19 mouse cellular contexts compared by ENCODE assay signal in genomic region chr6:28536464-28536863, GRCm38 (mm10).
DNase-seq lines count a peak whose midpoint lies in the region; ATAC-seq and TF ChIP-seq lines count a peak whose summit lies in the region.
"Had no signal": no experiment of that assay in that cellular context is flagged by ENCODE, and none has a peak within 500 bp of the region (broad histone marks: within the 10 kb centered on the region; RNA-seq: fewer than 3 reads in every experiment).

No protein-coding gene starts in this region.

- no peak for ATAC-seq in forebrain, postnatal 0 days
- no peak for ATAC-seq in forebrain, embryonic 16.5 days
- ATAC-seq: CD4-positive, CD25-positive, alpha-beta regulatory T cell, adult 4 months; forebrain, embryonic 13.5 days had no signal

- 75% methylated on average over 5 of the region's 5 CpGs for WGBS in forebrain, postnatal 0 days
- 83% methylated on average over 5 of the region's 5 CpGs for WGBS in forebrain, embryonic 16.5 days

- H3K9me3 ChIP-seq in forebrain, postnatal 0 days (ENCODE audit: low read length): no peaks in the 10 kb centered on the region
- H3K9me3 ChIP-seq in forebrain, embryonic 16.5 days (ENCODE audit: control insufficient read depth, low read length): no peaks in the 10 kb centered on the region
- H3K9me3 ChIP-seq: forebrain, embryonic 10.5 days; forebrain, embryonic 13.5 days; hindbrain, embryonic 12.5 days; hindbrain, embryonic 15.5 days had no signal

- H3K36me3 ChIP-seq in forebrain, postnatal 0 days (ENCODE audit: insufficient read depth): no peaks in the 10 kb centered on the region; the same call in 1 of the 2 replicates
- H3K36me3 ChIP-seq in forebrain, embryonic 16.5 days (ENCODE audit: control insufficient read depth, insufficient read depth): no peaks in the 10 kb centered on the region

- no peaks in the 10 kb centered on the region for H3K27me3 ChIP-seq in forebrain, postnatal 0 days (ENCODE audit: insufficient read depth, low read length)
- H3K27me3 ChIP-seq in forebrain, embryonic 16.5 days (replicated peaks; ENCODE audit: control insufficient read depth, insufficient read depth, low read length): no peaks in the 10 kb centered on the region
- H3K27me3 ChIP-seq: forebrain, embryonic 13.5 days; hindbrain, embryonic 12.5 days; hindbrain, embryonic 15.5 days had no signal

- 0 out of 2 replicates have a peak, but pooled peaks cover 6% of the 10 kb centered on the region for H3K4me1 ChIP-seq in forebrain, postnatal 0 days (ENCODE audit: insufficient read depth)
- peaks cover 13% of the 10 kb centered on the region for H3K4me1 ChIP-seq in forebrain, embryonic 16.5 days (replicated peaks; ENCODE audit: control insufficient read depth, insufficient read depth, low read length)
- H3K4me1 ChIP-seq: forebrain, embryonic 10.5 days had no signal

- no peak overlapping the region for H3K9ac ChIP-seq in forebrain, postnatal 0 days
- H3K9ac ChIP-seq in forebrain, embryonic 16.5 days (replicated peaks; ENCODE audit: low read depth, low read length): no peak overlapping the region
- H3K9ac ChIP-seq: forebrain, embryonic 13.5 days; hindbrain, embryonic 12.5 days; hindbrain, embryonic 15.5 days had no signal

- peak; percentile 35 for DNase-seq in forebrain, postnatal 0 days
- peak; percentile 40 for DNase-seq in layer of hippocampus, adult 9-11 months
- no peak for DNase-seq in layer of hippocampus, postnatal 36 days
- peak; percentile 72 for DNase-seq in telencephalon, adult 2 months (ENCODE audit: low read depth, low spot score)
- no peak for DNase-seq in spleen, adult 18-20 months
- DNase-seq: adrenal gland, adult 2 months; adrenal gland, postnatal 14 days; cerebellum, adult 8-10 months; cerebellum, postnatal 14 days; gastrocnemius, adult 2 months; gastrocnemius, postnatal 14 days; heart, adult 11 months had no signal

- no peak overlapping the region for H3K4me3 ChIP-seq in forebrain, postnatal 0 days (ENCODE audit: low read depth, low read length)
- H3K4me3 ChIP-seq in forebrain, embryonic 16.5 days (replicated peaks; ENCODE audit: low read length): no peak overlapping the region
- H3K4me3 ChIP-seq: forebrain, embryonic 10.5 days; forebrain, embryonic 13.5 days; gastrocnemius, adult 2 months; hindbrain, embryonic 12.5 days; hindbrain, embryonic 15.5 days had no signal

- no peak overlapping the region for H3K4me2 ChIP-seq in forebrain, postnatal 0 days (ENCODE audit: low read depth)
- H3K4me2 ChIP-seq in forebrain, embryonic 16.5 days (ENCODE audit: low read length): no peak overlapping the region
- H3K4me2 ChIP-seq: forebrain, embryonic 13.5 days; heart, embryonic 11.5 days; hindbrain, embryonic 12.5 days; hindbrain, embryonic 15.5 days had no signal

- TF ChIP-seq CTCF in forebrain, postnatal 0 days (IDR thresholded peaks at IDR 0.05; ENCODE audit: low read depth): no peak

- H3K27ac ChIP-seq in forebrain, postnatal 0 days (ENCODE audit: low read depth, low read length): 0 out of 2 replicates have a peak overlapping the region, but pooled peaks have one; percentile 5
- H3K27ac ChIP-seq in forebrain, embryonic 16.5 days (ENCODE audit: low read length): no peak overlapping the region
- H3K27ac ChIP-seq: forebrain, embryonic 10.5 days; forebrain, embryonic 13.5 days; gastrocnemius, adult 2 months; hindbrain, embryonic 12.5 days; hindbrain, embryonic 15.5 days had no signal

Comparison
In these comparisons a context has a peak if more than half of its experiments do, and no peak if none do; other contexts are left out.
1. DNase-seq: peak in forebrain, postnatal 0 days (single experiment), layer of hippocampus, adult 9-11 months (single experiment) and telencephalon, adult 2 months (single experiment); none in layer of hippocampus, postnatal 36 days (0 of 2) and spleen, adult 18-20 months (0 of 2).